Comparison of ENCODE assay signal across 10 mouse cellular contexts in the genomic region with DNA sequence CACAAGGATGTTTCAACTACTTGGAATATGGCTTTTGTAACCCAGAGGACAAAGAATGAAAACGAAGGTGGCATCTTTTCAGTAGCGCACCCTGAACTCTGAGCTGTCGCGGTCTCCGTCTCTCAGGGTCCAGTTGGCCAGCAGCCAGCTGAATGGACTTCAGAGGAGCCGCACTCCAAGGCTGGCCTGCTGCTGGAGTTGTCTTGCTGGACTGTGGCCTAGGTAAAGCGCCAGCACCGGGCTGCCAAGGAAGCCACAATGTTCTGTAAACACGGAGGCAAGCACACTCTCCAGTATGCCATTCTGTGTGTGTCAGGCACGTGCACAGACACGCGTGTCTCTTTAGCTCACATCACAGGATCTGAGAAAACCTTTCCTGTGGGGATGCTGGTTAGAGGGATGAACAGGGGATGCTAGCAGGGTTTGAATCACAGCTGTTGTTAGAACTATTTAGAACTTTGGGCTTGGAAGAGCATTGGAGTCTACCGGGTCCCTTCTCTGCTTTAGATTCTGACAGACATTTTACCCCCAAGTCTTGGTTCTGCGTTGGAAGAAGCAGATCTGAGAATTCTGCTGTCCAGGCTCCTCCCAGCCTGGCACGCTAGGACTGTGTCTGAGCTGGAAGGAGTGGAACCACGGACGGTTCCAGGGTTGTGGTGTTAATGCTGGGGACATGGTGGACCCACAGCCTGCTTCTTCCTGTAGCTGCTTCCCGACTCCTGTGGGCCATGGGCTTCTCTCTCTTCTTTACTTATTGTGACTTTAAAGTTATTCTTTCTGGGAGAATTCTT. TPM values are rescaled to one million over a fixed set of nuclear protein-coding genes. Genes with fewer than 3 reads are reported as not detected.
DNase-seq lines count a peak whose midpoint lies in the region; ATAC-seq and TF ChIP-seq lines count a peak whose summit lies in the region.
"Had no signal": no experiment of that assay in that cellular context is flagged by ENCODE, and none has a peak within 500 bp of the region (broad histone marks: within the 10 kb centered on the region; RNA-seq: fewer than 3 reads in every experiment).

No protein-coding gene starts in this region.

- peak; percentile 14 for DNase-seq in midbrain, postnatal 0 days (ENCODE audit: low spot score)
- DNase-seq in midbrain, embryonic 11.5 days (ENCODE audit: low spot score, missing footprints): no peak
- DNase-seq in gastrocnemius, adult 8-10 months (ENCODE audit: low spot score in 2 of 2): peak; percentile 21 to 53
- DNase-seq in kidney, postnatal 25 days: peak; percentile 89 to 92
- DNase-seq in right cerebral cortex, postnatal 36 days (ENCODE audit: low spot score in 2 of 2): peak; percentile 8 to 24
- DNase-seq: cerebellum, adult 9-10 months had no signal

- no peaks in the 10 kb centered on the region for H3K4me1 ChIP-seq in midbrain, postnatal 0 days (ENCODE audit: insufficient read depth, low read length)
- no peaks in the 10 kb centered on the region; the same call in 1 of the 2 replicates for H3K4me1 ChIP-seq in midbrain, embryonic 11.5 days (ENCODE audit: control insufficient read depth, insufficient read depth, low read length)

- no peak for ATAC-seq in midbrain, postnatal 0 days (ENCODE audit: low FRiP score)
- no peak for ATAC-seq in midbrain, embryonic 11.5 days (ENCODE audit: low FRiP score)
- no peak for ATAC-seq in inflammation-experienced regulatory T-cells, adult 6 months
- no peak for ATAC-seq in CD4-positive, CD25-positive, alpha-beta regulatory T cell, adult 4 months
- ATAC-seq in frontal cortex, adult (ENCODE audit: low TSS enrichment): no peak

- no peaks in the 10 kb centered on the region for H3K9me3 ChIP-seq in midbrain, postnatal 0 days (ENCODE audit: low read length)
- H3K9me3 ChIP-seq in midbrain, embryonic 11.5 days (ENCODE audit: control insufficient read depth, low read length): no peaks in the 10 kb centered on the region
- H3K9me3 ChIP-seq: midbrain, embryonic 12.5 days had no signal

- H3K27ac ChIP-seq in midbrain, postnatal 0 days (ENCODE audit: low read depth, low read length): no peak overlapping the region
- no peak overlapping the region for H3K27ac ChIP-seq in midbrain, embryonic 11.5 days (ENCODE audit: low read depth, low read length)
- H3K27ac ChIP-seq: midbrain, embryonic 12.5 days had no signal

- no peaks in the 10 kb centered on the region for H3K36me3 ChIP-seq in midbrain, postnatal 0 days (ENCODE audit: insufficient read depth, low read length)
- H3K36me3 ChIP-seq in midbrain, embryonic 11.5 days (ENCODE audit: control insufficient read depth, insufficient read depth, low read length): no peaks in the 10 kb centered on the region
- H3K36me3 ChIP-seq: midbrain, embryonic 12.5 days had no signal

- H3K4me3 ChIP-seq in midbrain, postnatal 0 days (ENCODE audit: low read depth, low read length): no peak overlapping the region
- H3K4me3 ChIP-seq in midbrain, embryonic 11.5 days (ENCODE audit: low read depth, low read length): no peak overlapping the region
- H3K4me3 ChIP-seq: midbrain, embryonic 12.5 days had no signal

- H3K4me2 ChIP-seq in midbrain, postnatal 0 days (ENCODE audit: low read depth, low read length, poor library complexity, severe bottlenecking): no peak overlapping the region
- H3K4me2 ChIP-seq in midbrain, embryonic 11.5 days: no peak overlapping the region
- H3K4me2 ChIP-seq: midbrain, embryonic 12.5 days had no signal

- WGBS in midbrain, postnatal 0 days: 76% methylated on average over 18 of the region's 18 CpGs
- 90% methylated on average over 18 of the region's 18 CpGs for WGBS in midbrain, embryonic 11.5 days

- no peak overlapping the region for H3K9ac ChIP-seq in midbrain, postnatal 0 days (replicated peaks; ENCODE audit: low read length, poor library complexity, severe bottlenecking)
- no peak overlapping the region for H3K9ac ChIP-seq in midbrain, embryonic 11.5 days (ENCODE audit: low read length)
- H3K9ac ChIP-seq: midbrain, embryonic 12.5 days had no signal

- peaks cover 3% of the 10 kb centered on the region; the same call in 1 of the 2 replicates for H3K27me3 ChIP-seq in midbrain, postnatal 0 days (ENCODE audit: insufficient read depth, low read length)
- H3K27me3 ChIP-seq in midbrain, embryonic 11.5 days (ENCODE audit: control insufficient read depth, insufficient read depth, low read length): no peaks in the 10 kb centered on the region
- H3K27me3 ChIP-seq: midbrain, embryonic 12.5 days had no signal

- TF ChIP-seq CTCF in midbrain, postnatal 0 days (IDR thresholded peaks at IDR 0.05): no peak

RNA-seq across cellular contexts. Expression of gene Itga9, which starts 16.1 kb away (rescaled TPM):
- 6.9 and 8.2 TPM in 2 replicates for total RNA-seq in midbrain, postnatal 0 days (2014; rRNA removed)
- polyA plus RNA-seq in midbrain, postnatal 0 days (2015; fragmentation: Nextera tagmentation; extraction: Ambion mirVana): 0.82 and 1.1 TPM in 2 replicates
- 4.0 and 5.4 TPM in 2 replicates for polyA plus RNA-seq in midbrain, embryonic 11.5 days (2014; fragmentation: Nextera tagmentation; extraction: Ambion mirVana)
- total RNA-seq in gastrocnemius, adult 8-10 months (2022): 1 to 10 TPM; 2.8 to 6.1 (median 4.4) TPM
- polyA plus RNA-seq in inflammation-experienced regulatory T-cells, adult 6 months (2017; shearing (Covaris generic)): under 1 TPM in 1 of 3 experiments, not detected in 2; 0.40 TPM
- 1 to 10 TPM in 1 of 2 experiments, under 1 TPM in 1; 0.41 to 1.0 TPM for polyA plus RNA-seq in CD4-positive, CD25-positive, alpha-beta regulatory T cell, adult 4 months (2017; shearing (Covaris generic))
